In genomic region chr3:58135607-58136365, GRCm38 (mm10) we compare ENCODE assay signal across 13 mouse cellular contexts.
DNase-seq lines count a peak whose midpoint lies in the region; ATAC-seq lines count a peak whose summit lies in the region.
"Had no signal": no experiment of that assay in that cellular context is flagged by ENCODE, and none has a peak within 500 bp of the region (broad histone marks: within the 10 kb centered on the region; RNA-seq: fewer than 3 reads in every experiment).

No protein-coding gene starts in this region.

- no peak overlapping the region for H3K4me2 ChIP-seq in embryonic facial prominence, embryonic 13.5 days
- no peak overlapping the region for H3K4me2 ChIP-seq in hindbrain, embryonic 16.5 days (ENCODE audit: low read length)
- H3K4me2 ChIP-seq: heart, embryonic 12.5 days; liver, embryonic 12.5 days; neural tube, embryonic 13.5 days had no signal

- no peak overlapping the region for H3K9ac ChIP-seq in embryonic facial prominence, embryonic 13.5 days
- no peak overlapping the region for H3K9ac ChIP-seq in hindbrain, embryonic 16.5 days (ENCODE audit: low read depth, low read length)
- H3K9ac ChIP-seq: heart, embryonic 12.5 days; liver, embryonic 12.5 days; neural tube, embryonic 13.5 days had no signal

- H3K4me1 ChIP-seq in embryonic facial prominence, embryonic 13.5 days = peaks cover 11% of the 10 kb centered on the region
- no peaks in the 10 kb centered on the region for H3K4me1 ChIP-seq in hindbrain, embryonic 16.5 days (ENCODE audit: control insufficient read depth, insufficient read depth, low read depth, low read length)
- H3K4me1 ChIP-seq: heart, embryonic 12.5 days; liver, embryonic 12.5 days; neural tube, embryonic 13.5 days had no signal

- H3K36me3 ChIP-seq in embryonic facial prominence, embryonic 13.5 days = no peaks in the 10 kb centered on the region
- no peaks in the 10 kb centered on the region for H3K36me3 ChIP-seq in hindbrain, embryonic 16.5 days (ENCODE audit: control insufficient read depth, insufficient read depth, low read length)
- H3K36me3 ChIP-seq: heart, embryonic 12.5 days; liver, embryonic 12.5 days; neural tube, embryonic 13.5 days had no signal

- no peak overlapping the region for H3K4me3 ChIP-seq in embryonic facial prominence, embryonic 13.5 days
- no peak overlapping the region for H3K4me3 ChIP-seq in hindbrain, embryonic 16.5 days (ENCODE audit: low read length)
- H3K4me3 ChIP-seq: heart, embryonic 12.5 days; liver, embryonic 12.5 days; neural tube, embryonic 13.5 days had no signal

- ATAC-seq in embryonic facial prominence, embryonic 13.5 days (ENCODE audit: insufficient number of reproducible peaks, insufficient read depth, low FRiP score, low TSS enrichment, low read depth) = no peak
- ATAC-seq in hindbrain, embryonic 16.5 days = peak; percentile 64; the same call in 1 of the 2 replicates
- ATAC-seq in activated CD4-positive, CD25-positive, alpha-beta regulatory T cell, adult 4 months = no peak
- ATAC-seq: liver, embryonic 12.5 days had no signal

- WGBS in embryonic facial prominence, embryonic 13.5 days = 11% methylated on average over 10 of the region's 10 CpGs
- 18% methylated on average over 10 of the region's 10 CpGs for WGBS in hindbrain, embryonic 16.5 days

- H3K27me3 ChIP-seq in embryonic facial prominence, embryonic 13.5 days = no peaks in the 10 kb centered on the region
- no peaks in the 10 kb centered on the region for H3K27me3 ChIP-seq in hindbrain, embryonic 16.5 days (replicated peaks; ENCODE audit: control insufficient read depth, insufficient read depth, low read length)
- H3K27me3 ChIP-seq: heart, embryonic 12.5 days; liver, embryonic 12.5 days; neural tube, embryonic 13.5 days had no signal

- peak; percentile 12 to 29 for DNase-seq in cerebellum, postnatal 10 days
- DNase-seq in cerebellum, adult 11-12 months = no peak
- peak; percentile 91 for DNase-seq in Muller cell, postnatal 12 days (ENCODE audit: inconsistent ontology term)
- no peak for DNase-seq in cerebellum, postnatal 25 days
- no peak for DNase-seq in frontal cortex, postnatal 14 days (ENCODE audit: low spot score in 2 of 2)
- DNase-seq: cerebellum, postnatal 14 days; kidney, adult 18-20 months had no signal

- peak overlapping the region; percentile 62; the same call in 1 of the 2 replicates for H3K27ac ChIP-seq in embryonic facial prominence, embryonic 13.5 days
- no peak overlapping the region for H3K27ac ChIP-seq in hindbrain, embryonic 16.5 days (ENCODE audit: low read depth, low read length)
- H3K27ac ChIP-seq: liver, embryonic 12.5 days; neural tube, embryonic 13.5 days had no signal

- H3K9me3 ChIP-seq in embryonic facial prominence, embryonic 13.5 days = no peaks in the 10 kb centered on the region
- no peaks in the 10 kb centered on the region for H3K9me3 ChIP-seq in hindbrain, embryonic 16.5 days (ENCODE audit: control insufficient read depth, low read length)
- H3K9me3 ChIP-seq: heart, embryonic 12.5 days; liver, embryonic 12.5 days; neural tube, embryonic 13.5 days had no signal

Comparison
In these comparisons a context has a peak if more than half of its experiments do, and no peak if none do; other contexts are left out.
1. DNase-seq: peak in cerebellum, postnatal 10 days (2 of 2) and Muller cell, postnatal 12 days (single experiment); none in cerebellum, adult 11-12 months (single experiment), cerebellum, postnatal 25 days (0 of 2) and frontal cortex, postnatal 14 days (0 of 2).